Mouse (Mus musculus) left cerebral cortex, postnatal 14 days (tissue): ENCODE results near the gene Ctsz. TPM values are rescaled to one million over a fixed set of nuclear protein-coding genes. Genes with fewer than 3 reads are reported as not detected.

ENCODE experiments used
- DNase-seq, 2 experiments: peaks; one replicate each; pipeline ENCODE4 v3.0.0; 2021 to 2022; ENCODE audit warnings: low spot score in 2 of 2, mixed read lengths in 1 of 2
- intact Hi-C: fragments of 180-260 bp; cut with DNase I; formaldehyde crosslinking; loops from one replicate; pipeline ENCODE4 v1.15.1; 2025
- total RNA-seq, 2 experiments: library from RNA; stranded (reverse); gene quantifications; 2 replicates each; pipeline ENCODE4 v1.2.3; 2021

Gene Ctsz
- total RNA-seq, 2 experiments from 2014 or later = 21.2 to 22.8 TPM

DNA sequence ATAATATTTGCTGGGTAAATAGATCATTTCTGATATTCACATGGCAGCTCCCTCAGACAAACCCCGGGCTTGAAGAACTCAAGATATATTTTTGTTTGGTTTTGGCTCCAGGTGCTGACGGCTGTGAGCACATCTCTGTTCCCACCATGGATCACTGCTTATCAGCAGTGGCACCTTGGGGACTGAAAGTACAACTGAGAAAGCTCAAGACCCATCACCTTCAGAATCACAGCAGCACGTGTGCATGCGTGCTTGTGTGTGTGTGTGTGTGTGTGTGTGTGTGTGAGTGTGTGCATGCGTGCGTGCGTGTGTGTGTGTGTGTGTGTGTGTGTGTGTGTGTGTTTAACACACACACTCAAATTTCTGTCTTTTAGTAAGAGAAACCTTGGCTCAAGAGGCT, 5.5 kb upstream of the Ctsz start:
- intact Hi-C loops = no loop called here
- no peak for DNase-seq

DNA sequence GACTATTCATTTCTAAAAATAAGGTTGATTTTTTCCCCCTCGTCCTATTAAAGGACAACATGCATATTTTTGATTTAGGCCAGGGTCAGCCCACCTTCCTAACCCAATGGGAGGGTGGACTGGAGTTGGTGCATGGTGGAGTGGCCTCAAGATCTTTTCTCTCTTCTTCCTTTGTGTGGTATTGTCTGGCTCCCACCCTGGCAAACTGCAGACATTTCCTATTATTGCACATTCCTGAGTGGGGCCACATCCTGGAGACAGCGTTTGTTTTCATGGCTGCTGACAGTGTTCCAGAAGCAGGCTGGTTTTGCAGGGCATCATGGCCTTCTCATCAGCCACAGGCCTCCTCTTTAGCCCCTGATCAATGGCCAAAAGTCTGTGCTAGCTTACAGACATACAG, 4.2 kb upstream of the Ctsz start:
- intact Hi-C loops = no loop called here
- no peak for DNase-seq

DNA sequence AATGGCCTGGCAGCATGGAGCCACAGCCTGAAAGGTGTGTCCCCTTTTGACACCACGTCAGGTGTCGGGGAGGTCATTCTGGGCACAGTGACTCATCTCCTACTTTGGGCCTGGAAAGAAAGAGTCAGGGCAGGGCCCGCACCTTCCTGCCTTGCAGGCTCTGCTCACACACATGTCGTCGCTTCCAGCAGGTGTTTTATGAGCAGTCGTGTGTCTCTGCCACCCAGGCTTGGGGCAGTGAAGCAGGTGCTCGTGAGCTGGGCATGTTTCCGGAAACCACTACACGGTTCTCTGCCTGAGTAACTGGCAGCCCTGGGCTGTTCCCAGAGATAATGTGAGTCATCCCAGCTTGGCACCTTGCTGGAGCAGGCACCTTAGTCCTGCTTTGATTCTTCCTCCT, 3.6 kb upstream of the Ctsz start:
- DNase-seq = no peak
- intact Hi-C loops = no loop called here

DNA sequence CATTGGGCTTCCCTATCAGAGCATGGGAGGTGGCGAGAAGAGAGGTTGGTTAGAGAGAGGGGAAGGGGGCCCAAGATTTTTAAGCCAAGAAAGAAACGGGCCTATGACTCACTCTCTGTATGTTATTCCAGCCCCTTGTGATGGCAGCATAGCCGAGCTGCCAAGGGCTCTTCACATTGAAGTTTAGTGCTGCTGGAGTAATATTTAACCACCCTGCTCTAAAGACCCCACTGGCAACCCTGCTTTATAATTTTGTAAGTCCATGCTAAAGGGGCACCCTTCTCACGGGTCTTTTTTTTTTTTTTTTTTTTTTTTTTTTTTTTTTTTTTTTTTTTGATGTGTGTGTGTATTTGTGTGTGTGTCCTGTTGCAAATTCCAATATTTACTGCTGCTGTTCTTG, 3.1 kb upstream of the Ctsz start:
- intact Hi-C loops = no loop called here
- no peak for DNase-seq

DNA sequence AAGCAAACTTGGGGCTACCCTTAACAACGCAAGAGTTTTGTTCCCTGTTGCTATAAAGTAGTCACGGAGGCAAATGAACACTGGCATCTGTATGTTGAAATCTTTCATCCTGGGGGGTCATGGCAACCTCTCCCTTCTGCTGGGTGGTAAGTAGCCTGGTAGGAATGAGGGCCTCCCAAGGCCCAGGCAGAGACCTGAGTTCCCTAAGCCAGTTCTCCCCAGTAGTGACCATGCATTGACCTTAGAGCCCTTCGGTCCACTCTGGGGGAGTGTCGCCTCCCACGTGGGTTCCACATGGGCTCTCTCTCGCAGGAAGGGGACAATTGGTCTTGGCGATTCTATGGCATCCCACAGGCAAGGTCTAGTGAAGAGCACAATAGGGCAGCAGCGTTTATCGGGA, 1.1 kb upstream of the Ctsz start:
- intact Hi-C loops = no loop called here
- DNase-seq = no peak

DNA sequence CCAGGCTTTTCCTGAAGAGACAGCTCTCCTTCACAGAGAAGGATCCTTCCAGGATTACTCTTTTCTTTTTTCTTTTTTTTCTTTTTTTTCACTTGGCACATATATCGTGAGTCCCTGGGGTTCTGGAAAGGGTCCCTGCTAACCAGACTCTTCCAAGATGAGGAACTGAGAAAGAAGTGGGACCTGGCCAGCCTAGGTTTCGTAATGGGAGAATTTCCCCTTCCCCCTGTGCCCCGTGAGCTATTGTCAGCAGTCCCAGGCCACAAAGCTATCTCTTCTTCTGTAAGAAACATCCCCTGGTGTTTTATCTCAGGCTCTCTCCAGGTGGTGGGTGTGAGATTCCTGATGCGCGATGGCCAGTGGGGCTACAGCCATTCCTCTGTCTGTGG, 605 bp upstream of the Ctsz start:
- intact Hi-C loops = no loop called here

DNA sequence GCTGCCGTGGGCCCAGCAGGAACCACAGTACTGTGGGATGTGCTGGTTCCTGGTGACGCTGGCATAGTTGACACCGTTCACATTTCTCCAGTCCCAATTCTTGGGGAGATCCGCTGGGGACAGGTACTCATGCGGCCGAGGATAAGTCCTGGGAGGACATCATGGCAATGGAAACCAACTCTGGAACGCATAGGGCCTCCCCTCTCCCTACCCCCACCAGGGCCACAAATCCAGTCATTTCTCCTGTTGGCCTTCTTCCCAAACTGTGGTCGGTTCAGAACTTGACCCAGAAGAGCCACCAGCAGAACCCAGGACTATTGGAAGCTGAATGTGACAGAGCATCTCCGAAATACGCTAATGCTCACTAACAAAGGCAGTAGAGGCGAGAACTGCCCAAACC, 658 bp downstream of the Ctsz start:
- intact Hi-C loops = no loop called here
- DNase-seq = no peak

More for the DNA sequence above, 605 bp upstream of the Ctsz start:
- no peak for DNase-seq

DNA sequence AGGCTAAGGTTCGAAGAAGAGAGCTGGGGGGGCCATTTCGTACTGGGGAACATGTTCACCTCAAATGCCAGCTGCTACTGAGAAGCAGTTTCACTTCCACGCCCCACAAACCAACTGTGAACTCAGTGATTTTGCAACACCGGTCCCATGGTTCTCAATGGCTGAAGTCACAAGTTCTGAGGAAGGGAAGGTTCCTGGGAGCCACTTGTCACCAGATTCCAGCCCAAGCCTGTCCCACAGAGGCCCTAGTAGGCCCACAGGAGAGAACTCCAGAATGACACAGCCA, 1.2 kb downstream of the Ctsz start:
- intact Hi-C loops = no loop called here
- peak; percentile 24 to 41 for DNase-seq

DNA sequence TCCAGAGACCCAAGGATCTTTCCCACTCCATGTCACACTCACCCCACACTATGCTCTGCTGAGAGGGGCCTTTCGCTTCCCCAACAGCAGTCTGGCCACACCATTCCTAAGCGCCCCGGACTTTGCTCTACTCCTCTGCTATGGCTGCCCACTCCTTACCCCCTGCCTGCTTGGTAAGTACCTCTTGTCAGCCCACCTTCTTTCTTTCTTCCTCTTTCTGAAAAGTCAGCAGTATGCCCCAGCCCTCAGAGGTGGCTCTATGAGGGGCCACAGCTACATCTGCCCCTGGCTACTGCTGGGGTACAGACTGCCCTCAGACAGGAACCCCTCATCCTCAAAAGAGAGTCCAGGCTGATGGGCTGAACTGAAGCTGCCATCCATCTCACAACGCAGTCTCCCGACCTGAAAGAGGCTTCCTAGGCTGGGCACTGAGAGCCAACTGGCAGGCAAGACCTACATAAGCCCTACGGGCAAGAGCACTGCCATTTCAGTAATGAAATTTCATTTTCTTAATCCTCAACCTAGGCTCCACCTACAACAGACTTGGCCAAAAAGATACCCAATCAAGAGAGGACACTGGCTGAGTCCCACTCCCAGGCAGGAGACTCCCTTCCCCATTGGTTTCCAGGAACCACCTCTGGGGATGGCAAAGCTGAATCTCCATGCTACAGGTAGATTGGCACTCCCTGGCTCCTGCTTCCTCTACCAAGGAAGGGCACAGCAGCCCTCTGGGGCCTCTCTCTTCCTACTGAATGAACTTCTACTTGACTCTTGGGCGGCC, 1.7 kb downstream of the Ctsz start:
- intact Hi-C loops = no loop called here

DNA sequence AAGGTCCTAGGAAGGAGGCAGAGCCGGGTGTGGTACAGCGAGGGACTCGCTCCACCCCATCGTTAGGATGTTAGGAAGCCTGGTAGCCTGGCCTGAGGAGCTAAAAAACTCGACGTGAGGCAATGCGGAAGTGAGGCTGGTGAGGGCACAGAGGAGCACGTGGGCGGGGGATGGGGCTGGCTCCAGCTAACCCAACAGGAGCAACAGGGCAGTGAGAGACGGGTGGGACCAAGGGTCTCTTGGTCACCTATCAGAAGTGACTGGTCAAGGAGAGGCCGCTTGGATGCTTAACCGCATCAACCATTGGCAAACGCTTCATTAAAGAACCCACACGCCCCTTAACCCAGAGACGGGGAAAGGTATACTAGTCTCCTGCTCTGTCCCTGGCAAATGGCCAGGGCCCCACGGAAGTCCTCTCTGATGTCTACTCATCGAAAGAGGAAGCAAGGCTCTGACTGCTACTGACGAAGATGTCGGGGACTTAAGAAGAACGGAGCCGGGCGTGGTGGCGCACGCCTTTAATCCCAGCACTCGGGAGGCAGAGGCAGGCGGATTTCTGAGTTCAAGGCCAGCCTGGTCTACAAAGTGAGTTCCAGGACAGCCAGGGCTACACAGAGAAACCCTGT, 2.6 kb downstream of the Ctsz start:
- DNase-seq = peak in 1 of 2 experiments; percentile 23
- intact Hi-C loops = no loop called here

More for the DNA sequence above, 1.7 kb downstream of the Ctsz start:
- no peak for DNase-seq

DNA sequence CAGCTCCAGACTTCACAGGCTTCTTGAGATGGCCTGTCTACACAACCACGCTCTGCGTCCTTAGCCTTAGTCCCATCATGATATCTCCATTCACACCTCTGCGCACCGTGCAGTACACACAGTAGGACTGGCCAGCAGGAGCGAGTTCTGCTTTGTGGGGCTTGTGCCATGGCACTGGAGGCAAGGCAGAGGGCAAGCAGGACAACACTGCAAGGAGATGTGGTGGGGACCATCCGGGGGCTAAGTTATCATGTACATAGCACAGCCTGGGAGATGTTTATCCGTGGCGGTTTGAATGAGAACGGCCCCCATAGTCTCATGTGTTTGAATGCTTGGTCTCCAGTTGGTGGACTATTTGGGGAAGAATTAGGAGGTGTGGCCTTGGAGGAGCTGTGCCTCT, 3.9 kb downstream of the Ctsz start:
- intact Hi-C loops = no loop called here
- DNase-seq = no peak

DNA sequence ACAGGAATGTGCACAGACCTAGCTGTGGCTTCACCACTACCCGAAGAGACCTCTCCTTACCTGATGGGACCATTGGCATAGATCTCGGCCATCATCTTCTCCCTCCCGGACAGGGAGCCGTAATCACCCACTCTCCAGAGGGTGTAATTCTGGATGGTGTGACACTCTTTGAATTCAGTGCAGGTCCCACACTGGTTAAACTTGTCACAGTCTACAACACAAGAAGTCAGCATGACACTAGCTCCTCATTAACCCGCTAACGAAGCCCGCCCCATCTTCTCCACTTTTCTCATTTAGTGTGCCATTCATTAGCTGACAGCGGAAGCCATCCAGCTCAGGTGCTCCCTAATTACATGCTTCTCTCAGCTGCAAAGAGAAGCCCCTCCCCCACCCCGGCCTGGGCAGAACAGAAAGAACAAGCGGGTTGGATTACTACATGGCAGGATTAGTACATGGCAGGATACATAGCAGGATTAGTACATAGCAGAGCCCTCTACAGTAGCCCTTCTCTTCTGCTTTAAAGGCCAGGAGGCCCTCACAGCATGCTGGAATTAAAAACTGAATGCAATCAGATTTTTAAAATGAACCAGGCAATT, 9.7 kb downstream of the Ctsz start:
- intact Hi-C loops = no loop called here
- no peak for DNase-seq

DNA sequence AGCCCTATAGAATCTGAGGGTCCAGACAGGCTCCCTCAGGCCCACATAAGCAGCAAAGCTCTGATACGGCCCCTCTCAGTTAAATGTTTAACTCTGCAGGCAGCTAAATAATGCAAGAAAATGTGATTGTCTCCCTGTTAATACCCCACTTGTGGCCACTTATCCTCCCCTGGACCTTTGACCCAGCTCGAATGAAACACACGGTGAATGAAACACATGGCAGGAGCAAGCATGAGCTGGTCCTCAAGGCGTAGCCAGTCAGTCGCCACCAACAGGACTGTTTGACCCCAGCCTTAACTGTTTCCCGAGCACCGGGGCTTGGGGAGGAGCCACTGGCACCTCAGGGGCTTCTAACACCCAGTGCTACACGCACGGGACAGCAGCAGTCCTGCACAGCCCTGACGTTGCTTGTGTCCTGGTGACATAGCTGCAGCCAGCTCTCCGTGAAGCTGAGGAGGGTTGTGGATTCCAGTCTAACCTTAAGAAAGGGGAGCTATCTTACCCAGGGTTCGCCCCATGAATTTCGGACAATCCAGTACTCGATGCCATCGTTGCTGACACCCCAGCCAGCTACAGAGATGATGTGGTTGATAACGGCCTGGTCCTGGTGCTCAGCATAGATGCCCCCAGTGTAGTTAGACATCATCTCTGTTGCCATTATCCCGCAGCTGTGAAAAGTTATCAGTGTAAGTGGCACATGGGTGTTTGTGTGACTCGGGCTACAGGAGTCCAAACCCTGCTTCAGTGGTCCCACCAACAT, 10.6 kb downstream of the Ctsz start:
- intact Hi-C loops = no loop called here
- no peak for DNase-seq

DNA sequence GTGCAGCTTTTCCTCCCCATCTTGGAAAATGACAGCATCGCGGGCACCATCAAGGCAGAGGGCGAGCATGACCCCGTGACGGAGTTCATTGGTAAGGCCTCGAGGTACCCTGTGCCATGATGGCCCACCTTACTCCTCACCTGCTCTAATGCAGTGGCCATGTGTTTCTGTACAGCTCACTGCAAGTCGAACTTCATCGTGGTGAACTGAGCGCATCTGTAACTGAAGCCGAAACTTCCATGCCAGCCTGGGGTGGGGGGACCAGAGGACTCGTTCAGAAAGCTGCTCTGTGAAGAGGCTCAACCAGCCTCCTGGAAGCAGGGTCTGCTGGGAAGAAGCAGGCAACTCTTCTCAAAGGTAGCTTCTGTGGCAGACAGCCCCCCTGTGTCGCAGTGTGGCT, 12.0 kb downstream of the Ctsz start:
- intact Hi-C loops = no loop called here
- DNase-seq = no peak

DNA sequence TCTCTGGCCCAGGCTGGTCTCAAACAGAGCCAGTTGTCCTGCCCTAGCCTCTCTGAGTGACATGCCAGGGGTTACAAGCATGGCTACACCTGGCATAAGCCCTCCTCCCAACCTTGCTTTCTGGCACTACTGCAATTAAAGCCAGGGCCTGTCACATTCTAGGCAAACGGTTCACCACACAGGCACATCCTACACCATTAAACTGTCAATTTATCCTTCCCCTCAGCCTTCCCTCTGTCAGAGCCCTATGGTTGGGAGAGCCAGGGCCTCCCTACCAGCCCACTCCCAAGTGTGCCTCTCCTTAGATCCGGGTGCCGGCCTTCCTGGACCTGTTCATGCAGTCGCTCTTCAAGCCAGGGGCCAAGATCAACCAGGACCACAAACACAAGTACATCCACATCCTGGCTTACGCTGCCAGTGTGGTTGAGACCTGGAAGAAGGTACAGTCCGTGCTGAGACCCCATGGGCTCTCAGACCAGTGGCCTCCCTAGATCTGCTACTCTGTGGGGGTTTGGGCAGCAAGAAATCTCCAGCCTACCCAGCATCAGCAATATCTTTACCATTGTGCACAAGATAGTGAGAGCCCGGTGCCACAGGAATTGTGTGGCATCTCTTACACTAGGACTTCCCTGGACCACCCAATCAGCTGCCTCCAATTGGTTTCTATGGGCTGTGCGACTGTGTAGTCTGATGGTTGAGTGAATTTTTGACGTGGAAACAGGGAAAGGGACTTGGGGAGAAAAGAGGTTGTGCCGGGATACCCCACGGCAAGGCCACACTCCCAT, 14.3 kb downstream of the Ctsz start:
- no peak for DNase-seq
- intact Hi-C loops = no loop called here

DNA sequence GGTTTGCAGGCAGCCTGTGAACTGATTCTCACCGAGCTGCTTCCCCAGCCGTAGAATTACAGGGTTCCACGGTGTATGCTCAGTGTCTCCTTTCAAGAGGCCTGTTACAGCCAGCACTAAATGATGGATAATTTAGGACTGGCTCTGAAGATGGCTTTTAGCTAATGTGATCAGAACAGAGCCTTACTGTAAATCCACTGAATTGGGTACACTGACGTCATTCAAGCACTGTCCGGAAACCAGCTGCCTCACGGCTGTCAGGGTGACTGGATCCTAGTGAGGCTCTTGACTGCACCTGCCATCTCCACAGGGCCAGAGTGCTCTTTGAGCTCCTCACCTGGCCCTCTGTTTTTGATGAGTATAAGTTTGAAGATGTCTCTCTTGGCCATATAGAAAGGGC, 17.7 kb downstream of the Ctsz start:
- intact Hi-C loops = no loop called here
- no peak for DNase-seq

DNA sequence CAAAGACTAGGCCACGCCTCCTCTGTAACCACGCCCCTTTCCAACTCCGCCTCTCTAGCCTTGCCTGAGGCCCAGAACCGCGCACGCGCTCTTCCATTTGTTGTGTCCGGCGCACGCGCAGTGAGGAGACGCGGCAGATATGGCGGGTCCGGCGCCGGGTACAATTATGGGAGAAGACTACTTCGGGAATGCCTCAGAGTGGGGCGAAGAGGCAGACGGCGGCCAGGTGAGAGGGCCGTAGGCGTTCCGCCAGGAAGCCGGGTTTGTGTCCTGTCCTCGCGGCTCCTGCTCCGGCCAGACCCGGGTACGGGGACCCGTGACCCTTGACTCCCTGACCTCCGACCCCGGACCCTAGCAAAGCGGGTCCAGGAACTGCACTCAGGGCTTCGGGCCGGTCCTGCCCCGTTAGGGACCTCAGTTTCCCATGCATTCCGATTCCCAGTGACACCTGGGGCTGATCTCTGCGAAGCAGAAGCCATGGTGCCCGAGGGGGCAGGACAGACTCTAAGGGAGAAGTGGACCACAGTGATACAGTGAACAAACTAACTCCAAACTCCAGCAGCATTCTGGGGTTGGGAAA, 23.0 kb downstream of the Ctsz start, which contains the start of gene Nelfcd:
Nelfcd (plus strand) TSS at position 74 of the 580 bp plus-strand sequence.
- peak; percentile 94 to 95 for DNase-seq
- intact Hi-C loops = loop anchor here (5.0 kb wide), 1 partner anchor 74 kb away; no protein-coding TSS in a partner anchor

DNA sequence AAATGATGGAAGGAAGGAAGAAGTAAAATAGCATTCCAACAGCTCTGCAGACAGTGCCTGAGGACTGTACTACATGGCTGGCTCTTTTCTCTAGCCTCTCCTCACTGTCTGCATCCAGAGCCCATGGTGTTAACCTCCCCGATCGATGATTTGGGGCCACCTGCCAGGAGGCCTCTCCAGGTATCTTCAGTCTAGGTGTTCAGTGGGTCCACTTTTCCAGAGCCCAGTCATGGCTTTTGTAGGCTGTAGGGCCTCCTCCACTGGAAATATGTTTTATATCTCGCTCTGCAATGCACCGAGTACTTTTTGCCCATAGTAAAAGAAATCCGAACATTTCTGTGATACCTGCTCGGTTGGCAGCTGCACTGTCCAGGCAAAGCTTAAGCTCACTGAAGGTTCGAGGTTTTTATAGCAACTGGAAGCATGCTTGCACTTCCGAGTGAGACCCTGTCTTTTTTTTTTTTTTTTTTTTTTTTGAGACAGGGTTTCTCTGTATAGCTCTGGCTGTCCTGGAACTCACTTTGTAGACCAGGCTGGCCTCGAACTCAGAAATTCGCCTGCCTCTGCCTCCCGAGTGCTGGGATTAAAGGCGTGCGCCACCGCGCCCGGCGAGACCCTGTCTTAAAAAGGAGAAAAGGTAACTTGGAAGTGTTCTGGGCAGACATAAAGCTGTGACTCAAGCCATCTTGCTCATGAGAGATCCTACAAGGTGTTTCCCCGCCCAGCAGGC, 23.7 kb downstream of the Ctsz start:
- intact Hi-C loops = loop anchor here (5.0 kb wide), 1 partner anchor 73 kb away; no protein-coding TSS in a partner anchor
- no peak for DNase-seq

DNA sequence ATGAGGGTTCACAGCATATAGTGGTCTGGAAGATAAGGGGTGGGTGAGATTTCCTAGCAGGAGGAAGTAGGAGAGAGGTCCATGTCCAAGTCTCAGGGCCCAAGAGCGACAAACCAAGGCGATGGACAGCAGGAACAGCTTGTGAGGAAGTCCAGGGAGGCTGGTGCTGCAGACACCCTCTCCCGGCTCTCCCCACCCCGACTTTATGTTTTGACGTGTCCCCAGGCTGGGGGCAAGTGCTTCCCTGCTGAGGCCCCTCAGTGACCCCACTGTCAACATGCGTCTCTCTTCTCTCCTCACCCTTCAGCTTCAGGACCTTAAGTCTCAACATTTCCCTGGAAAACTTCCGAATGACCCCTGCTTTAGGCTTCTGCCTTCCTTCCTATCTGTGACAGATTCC, 25.7 kb downstream of the Ctsz start:
- intact Hi-C loops = no loop called here
- no peak for DNase-seq
